Mouse (Mus musculus): ENCODE measurements around the gene Dus1l. TPM values are rescaled to one million over a fixed set of nuclear protein-coding genes. Genes with fewer than 3 reads are reported as not detected.
"Not testable (repeated sequence)": the region's sequence is repeated elsewhere in the genome, so short reads cannot be mapped to it uniquely, and the experiment has no call there.

The Dus1l gene
- total RNA-seq, 2 experiments from 2014 or later, result 34.0 to 37.5 TPM

DNA sequence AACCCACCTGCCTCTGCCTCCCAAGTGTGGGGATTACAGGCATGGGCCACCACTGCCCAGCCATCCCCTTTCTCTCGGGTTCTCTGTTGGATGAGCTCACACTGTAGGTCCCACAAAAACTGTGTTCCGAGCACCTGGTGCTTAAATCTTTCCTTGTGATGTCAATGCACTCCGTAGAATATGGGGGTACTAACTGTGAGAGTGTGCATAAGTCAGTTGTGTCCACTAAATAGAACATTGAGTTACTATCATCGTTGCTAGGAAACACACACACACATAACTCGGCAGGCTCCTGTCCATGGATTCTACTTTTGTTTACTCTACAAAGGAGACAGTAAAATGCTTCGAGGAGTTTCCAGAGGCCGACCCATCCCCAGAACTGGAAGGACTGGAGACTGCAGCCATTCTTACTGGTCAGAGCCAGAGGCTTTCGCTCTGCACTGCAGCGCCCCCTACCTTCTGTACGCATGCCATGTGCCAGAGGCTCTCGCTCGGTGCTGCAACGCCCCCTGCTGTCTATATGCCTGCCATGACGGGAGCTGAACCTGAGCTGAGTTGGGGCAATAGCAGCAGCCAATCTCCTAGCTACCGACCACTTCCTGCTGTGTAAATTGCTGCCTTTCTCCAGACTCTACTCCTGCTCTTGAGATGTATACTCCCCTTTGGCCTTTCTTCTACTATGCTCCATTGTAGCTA lies 20.3 kb downstream of the Dus1l start:
- DNase-seq, result peak; percentile 99

DNA sequence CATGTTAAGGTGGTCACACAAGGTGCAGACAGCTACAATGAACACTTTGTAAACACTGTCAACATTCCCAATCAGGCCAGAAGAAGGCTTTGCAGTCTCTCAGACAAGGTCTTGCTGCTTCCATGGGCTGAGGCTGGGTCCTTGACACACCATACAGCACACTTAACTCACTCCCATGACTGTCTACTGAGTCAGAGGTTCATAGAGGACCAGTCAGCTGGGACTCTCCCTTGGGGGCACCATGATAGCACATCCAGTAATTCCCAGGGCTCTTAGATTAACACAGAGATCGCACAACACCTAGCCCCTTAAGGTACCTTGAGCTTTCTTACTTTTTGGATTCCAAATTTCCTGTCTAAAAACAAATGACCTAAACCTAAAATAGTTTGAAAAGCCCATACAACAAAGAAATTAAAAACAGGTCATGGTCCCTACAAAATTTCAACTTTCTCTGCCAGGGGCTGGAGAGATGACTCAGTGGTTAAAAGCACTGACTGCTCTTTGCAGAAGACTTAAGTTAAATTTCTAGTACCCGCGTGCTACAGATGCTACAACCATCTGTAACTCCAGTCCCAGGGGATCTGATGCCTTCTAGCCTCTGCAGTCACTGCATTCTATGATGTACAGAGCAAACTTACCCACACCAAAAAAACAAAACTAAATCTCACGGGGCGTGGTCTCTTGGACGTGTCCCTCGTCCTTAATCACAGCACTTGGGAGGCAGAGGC lies 22.6 kb downstream of the Dus1l start:
- DNase-seq, result no peak

DNA sequence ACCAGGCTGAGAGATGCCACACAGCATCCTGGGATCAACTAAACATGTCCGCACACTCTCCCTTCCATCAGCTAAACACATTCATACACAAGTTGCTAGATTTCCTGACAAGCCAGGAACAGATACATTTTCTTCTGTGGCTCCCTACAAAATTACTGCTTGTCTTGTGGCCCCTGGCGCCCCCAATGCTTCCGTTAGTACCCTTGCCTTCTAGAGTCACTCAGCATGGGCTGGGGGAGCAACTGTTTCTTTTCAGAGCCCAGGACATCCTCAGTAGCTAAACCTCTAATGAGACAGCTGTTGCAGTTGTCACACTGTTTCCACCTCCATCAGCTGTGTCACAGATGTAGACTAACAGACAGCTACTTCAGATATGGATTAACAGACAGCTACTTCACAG lies 23.5 kb downstream of the Dus1l start:
- no peak for DNase-seq

DNA sequence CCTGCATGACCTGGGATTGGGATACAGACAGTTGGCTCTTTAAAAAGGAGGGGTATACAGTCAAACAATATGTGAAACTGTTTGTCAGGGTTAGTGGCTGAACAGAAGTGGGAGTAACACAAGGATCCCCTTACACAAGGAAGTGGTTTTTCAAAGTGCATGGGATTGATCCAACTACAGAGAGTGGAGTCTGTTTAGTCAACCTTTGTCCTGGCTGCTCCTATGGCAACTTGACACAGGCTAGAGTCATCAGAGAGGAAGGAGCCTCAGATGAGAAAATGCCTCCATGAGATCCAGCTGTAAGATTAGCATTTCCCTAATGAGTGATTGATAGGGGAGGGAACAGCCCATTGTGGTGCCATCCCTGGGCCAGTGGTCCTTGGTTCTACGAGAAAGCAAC lies 28.0 kb downstream of the Dus1l start:
- DNase-seq, result no peak

DNA sequence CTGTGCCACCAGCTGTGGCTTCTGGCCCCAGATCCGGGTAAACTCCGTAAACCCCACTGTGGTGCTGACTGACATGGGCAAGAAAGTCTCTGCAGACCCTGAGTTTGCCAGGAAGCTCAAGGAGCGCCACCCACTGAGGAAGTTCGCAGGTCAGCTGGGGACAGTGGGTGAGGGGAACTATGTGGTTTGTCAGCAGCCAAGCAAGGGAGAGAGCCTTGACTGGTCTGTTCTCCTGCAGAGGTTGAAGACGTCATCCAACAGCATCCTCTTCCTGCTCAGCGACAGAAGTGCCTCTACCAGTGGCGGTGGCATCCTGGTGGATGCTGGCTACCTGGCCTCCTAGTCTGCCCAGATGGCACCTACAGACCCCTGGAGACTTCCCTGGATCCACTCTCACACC lies 29.2 kb downstream of the Dus1l start:
- DNase-seq, result not testable (repeated sequence)

DNA sequence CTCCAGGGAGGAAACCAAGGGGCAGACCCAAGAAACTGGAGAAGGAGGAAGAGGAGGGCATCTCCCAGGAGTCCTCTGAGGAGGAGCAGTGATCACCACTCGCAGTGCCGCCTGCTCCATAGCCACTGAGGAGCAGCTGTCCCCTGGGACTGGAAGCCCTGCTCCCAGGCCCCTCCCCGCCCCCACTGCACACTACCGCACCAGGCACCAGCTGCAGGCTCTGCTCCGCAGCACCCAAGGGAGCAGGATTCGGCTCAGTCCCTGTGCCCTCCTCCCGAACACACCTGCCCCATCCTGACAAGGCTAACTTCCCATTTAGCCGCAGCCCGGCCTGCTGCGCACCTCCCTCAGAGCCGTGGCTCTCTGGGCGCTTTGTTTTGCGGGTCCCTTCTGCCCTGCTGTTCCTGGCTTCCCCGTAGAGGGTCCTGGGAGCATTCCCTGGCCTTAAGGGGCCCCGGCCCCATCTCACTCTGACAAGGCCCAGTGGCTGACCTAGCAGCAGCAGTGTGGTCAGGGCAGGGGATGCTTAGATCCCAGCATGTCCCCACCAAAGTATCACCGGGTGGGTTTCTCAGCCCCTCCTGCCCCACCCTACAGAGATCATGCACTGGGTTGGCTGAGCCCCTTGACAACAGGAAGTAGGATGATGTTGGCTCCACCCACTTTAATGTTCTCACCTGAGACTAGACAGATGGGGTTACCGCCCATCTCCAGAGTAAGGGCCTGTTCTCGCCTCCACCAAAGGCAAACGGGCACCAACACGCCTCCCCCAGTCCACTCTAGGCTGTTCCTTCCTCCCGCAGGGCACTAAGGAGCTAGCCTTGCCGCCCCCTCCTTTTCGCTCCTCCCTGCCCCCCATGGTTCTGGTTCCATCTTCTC lies 32.8 kb downstream of the Dus1l start:
- DNase-seq, result not testable (repeated sequence)

DNA sequence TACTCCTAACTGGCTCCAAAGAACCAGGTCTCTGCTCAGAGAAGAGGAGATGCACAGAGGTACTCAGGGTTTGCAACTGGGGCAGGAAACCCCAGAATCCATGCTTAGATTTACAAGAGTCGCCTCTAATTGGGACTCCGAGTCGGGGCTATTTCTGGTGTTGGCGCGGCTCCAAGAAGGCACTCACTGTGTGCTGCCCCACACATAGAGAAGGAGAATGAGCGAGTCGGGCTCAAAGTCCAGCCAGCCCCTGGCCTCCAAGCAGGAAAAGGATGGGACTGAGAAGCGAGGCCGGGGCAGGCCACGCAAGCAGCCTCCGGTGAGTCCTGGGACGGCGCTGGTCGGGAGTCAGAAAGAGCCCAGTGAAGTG lies 33.5 kb downstream of the Dus1l start, which contains the start of gene Hmga1b:
Hmga1b (plus strand) TSS at position 123 of the 370 bp plus-strand sequence.
- not testable (repeated sequence) for DNase-seq

DNA sequence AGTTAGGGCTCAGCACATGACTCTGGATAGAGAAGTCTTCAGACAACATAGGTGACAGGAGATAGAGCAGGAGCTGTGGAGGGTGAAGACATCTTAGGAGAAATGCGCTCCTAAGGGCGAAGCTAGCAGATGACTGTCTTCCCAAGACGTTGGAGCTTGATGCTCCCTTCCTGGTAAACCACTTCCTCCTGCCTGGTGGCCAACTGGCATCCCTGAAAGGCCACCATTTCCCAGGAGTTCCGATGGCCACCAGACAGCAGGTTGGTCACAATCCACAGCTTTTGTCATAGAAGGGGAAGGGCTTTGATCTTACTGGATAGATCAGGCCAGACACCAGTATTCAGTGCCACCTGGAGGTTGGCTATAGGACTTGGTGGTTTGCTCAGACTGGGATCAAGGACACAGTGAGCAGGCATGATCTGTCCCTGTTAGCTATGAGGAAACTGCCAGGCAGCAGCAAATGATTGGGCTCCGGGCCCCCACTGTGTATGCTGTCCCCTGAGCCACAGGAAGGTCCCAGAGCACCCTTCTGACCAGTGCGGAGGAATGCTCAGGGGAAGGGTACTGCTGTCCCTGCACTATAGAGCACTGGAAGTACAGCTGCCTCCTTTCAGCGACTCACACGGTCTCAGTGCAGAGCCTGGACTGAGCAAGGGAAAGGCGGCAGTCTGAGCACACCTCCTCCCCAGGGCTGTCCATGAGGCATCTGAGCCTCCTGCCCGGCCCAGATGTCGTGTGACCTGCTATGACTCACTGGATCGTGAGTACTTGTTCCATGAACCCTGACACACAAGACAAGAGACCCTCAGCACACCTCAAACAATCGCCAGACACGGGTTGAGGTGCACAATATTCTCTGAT lies 34.2 kb downstream of the Dus1l start:
- no peak for DNase-seq

DNA sequence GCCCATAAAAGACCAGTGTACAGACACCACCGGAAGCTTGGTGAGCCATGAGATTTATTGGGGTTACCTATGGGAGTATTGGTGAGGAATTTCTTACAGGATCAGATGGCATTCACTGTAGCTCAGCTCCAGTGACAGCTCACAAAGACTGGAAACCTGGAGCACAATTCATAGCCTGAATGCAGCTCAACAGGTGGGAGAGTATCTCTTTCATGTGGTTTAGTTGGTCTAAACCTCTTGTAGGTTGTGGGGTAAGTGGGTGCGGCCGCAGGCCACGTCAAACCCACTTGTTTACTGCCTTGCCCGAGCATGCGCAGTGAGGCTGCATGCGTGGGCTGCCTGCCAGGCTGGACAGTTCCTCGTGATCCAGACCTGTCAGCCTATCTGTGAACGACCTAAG lies 36.0 kb downstream of the Dus1l start:
- DNase-seq, result no peak

DNA sequence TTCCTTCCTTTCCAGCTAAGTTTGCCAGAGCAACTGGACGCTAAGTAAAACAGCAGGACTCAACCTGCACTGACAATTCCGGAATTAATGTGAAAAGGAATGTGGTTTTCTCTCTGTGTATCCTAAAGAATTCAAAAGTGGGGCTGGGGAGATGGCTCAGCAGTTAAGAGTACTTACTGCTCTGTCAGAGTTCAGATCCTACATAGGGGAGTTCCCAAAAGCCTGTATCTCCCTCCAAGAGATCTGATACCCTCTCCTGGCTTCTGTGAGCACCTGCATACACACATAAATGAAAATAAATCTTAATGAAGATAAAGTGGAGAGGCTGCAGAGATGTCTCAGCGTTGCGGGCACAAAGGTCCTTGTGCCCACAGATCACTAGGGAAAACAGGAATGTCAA lies 44.6 kb downstream of the Dus1l start:
- DNase-seq, result no peak

DNA sequence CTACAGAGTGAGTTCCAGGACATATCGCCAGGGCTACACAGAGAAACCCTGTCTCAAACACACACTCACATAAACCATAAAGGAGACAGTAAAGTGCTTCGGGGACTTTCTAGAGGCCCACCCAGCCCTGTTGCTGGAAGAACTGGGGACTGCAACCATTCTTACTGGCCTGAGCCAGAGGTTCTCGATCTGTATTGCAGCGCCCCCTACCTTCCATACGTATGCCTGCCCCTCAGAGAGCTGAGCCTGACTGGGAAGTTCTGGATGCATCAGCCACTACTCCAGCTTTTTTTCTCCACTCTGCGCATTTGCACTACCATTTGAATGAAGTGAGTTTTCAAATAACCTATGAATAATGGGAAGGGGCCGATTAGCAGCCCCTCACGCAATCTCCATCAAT lies 46.8 kb downstream of the Dus1l start:
- peak; percentile 28 for DNase-seq

DNA sequence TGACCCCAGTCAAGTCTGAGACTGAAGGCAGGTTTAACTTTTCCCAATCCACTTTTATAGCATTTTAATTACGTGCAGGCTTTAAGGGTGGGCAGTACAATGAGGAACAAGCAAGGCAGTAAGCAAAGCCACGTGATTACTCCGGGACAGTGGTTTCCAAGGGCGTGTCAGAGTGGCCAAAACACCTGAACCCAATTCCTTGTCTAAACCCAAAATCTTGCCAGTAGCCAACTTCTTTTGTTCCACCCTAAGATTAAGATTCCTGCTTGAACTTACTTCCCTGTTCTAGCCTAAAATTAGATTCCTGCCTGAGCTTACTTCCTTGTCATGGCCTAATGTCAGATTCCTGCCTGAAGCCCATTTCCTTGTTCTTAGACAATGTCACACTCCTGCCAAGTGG lies 48.2 kb downstream of the Dus1l start:
- no peak for DNase-seq

DNA sequence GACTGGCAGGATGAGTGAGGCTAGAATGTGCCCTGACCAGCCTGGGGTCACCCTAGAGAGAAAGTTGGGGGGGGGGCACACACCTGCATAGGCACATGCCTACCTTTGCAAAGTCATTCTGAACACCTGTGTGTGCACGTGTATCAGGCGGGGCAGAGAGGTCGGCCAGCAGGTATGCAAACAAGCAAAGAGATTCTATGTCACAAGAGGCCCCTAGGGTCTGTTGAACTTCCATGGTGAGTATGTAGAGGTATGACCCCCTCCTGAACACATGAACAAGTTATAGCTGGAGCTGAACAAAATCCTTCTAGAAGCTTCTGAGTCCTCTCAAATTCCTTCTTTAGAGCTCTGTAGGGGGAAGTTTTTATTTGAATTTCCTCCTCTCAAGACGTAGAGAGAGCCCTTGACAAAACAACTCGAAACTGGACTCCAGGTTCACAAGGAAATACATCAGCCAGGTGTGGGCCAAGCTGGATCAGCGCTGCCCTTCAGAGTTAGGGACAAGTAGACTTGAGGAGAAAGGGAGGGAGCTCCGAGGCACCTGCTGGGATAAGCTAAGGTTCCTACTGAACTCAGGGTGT lies 52.0 kb downstream of the Dus1l start:
- DNase-seq, result no peak

DNA sequence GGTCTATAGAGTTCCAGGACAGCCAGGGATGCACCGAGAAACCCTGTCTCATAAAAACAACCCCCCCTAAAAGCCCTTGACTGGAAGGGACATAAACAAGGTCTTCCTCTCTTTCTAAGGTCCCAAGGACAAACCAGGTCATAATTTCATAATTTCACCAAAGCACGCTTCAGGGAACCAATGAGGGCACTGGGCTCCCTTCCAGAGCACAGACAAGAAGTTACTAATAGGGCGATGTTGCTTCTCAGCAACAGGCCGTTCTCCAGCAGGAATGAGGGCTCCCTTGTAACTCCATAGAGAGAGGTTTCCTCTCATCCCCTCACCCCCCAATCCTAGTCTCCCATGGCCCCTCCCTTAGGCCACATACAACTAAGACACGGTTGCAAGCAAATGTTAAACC lies 55.2 kb downstream of the Dus1l start:
- DNase-seq, result no peak

Other genes with a start within 250 kb of the Dus1l start
- 10 to 100 TPM; 76.5 to 82.6 TPM for gene Mcrip1, start 246.7 kb downstream of the Dus1l start, total RNA-seq (2021)
- under 1 TPM in 1 of 2 experiments, not detected in 1; 0.83 TPM for gene Ppp1r27, start 245.3 kb downstream of the Dus1l start, total RNA-seq (2021)
- gene P4hb, start 223.2 kb downstream of the Dus1l start, total RNA-seq (2021), result 100 to 1,000 TPM; 353 to 365 TPM
- 100 to 1,000 TPM; 296 to 308 TPM for gene Arhgdia, start 214.8 kb downstream of the Dus1l start, total RNA-seq (2021)
- gene Alyref, start 198.0 kb downstream of the Dus1l start, total RNA-seq (2021), result 100 to 1,000 TPM; 134 TPM
- 100 to 1,000 TPM; 117 to 118 TPM for gene Anapc11, start 198.0 kb downstream of the Dus1l start, total RNA-seq (2021)
- 1 to 10 TPM; 2.4 to 2.5 TPM for gene Npb, start 187.9 kb downstream of the Dus1l start, total RNA-seq (2021)
- 10 to 100 TPM; 56.8 to 58.1 TPM for gene Pcyt2, start 178.5 kb downstream of the Dus1l start, total RNA-seq (2021)
- gene Sirt7, start 171.2 kb downstream of the Dus1l start, total RNA-seq (2021), result 10 to 100 TPM; 10.2 to 11.7 TPM
- 10 to 100 TPM; 23.4 to 25.8 TPM for gene Mafg, start 162.8 kb downstream of the Dus1l start, total RNA-seq (2021)
- 1 to 10 TPM; 7.9 to 8.0 TPM for gene Pycr1, start 152.6 kb downstream of the Dus1l start, total RNA-seq (2021)
- gene Myadml2, start 148.2 kb downstream of the Dus1l start, total RNA-seq (2021), result 10 to 100 TPM; 26.3 to 28.1 TPM
- gene Notum, start 135.2 kb downstream of the Dus1l start, total RNA-seq (2021), result under 1 TPM; 0.16 to 0.26 TPM
- 10 to 100 TPM; 62.7 to 64.0 TPM for gene Aspscr1, start 123.4 kb downstream of the Dus1l start, total RNA-seq (2021)
- 10 to 100 TPM; 39.5 to 41.8 TPM for gene Cenpx, start 82.7 kb downstream of the Dus1l start, total RNA-seq (2021)
- 10 to 100 TPM; 11.0 to 11.3 TPM for gene Lrrc45, start 82.5 kb downstream of the Dus1l start, total RNA-seq (2021)
- 1 to 10 TPM; 1.5 to 1.8 TPM for gene Rac3, start 74.9 kb downstream of the Dus1l start, total RNA-seq (2021)
- gene Dcxr, start 69.1 kb downstream of the Dus1l start, total RNA-seq (2021), result 1 to 10 TPM; 3.6 to 4.5 TPM
- gene Cbr2, start 64.3 kb downstream of the Dus1l start, total RNA-seq (2021), result 1 to 10 TPM; 3.0 to 3.9 TPM
- 10 to 100 TPM; 37.1 to 47.2 TPM for gene Hmga1b, start 33.6 kb downstream of the Dus1l start, total RNA-seq (2021)
- gene Rfng, start 12.2 kb downstream of the Dus1l start, total RNA-seq (2021), result 10 to 100 TPM; 13.2 to 13.3 TPM
- 10 to 100 TPM; 73.0 to 78.0 TPM for gene Gps1, start 12.1 kb downstream of the Dus1l start, total RNA-seq (2021)
- 10 to 100 TPM; 59.3 to 63.9 TPM for gene Fasn, start 28.1 kb upstream of the Dus1l start, total RNA-seq (2021)
- gene Ccdc57, start 136.5 kb upstream of the Dus1l start, total RNA-seq (2021), result 1 to 10 TPM; 2.1 to 2.4 TPM
- gene Slc16a3, start 152.1 kb upstream of the Dus1l start, total RNA-seq (2021), result 10 to 100 TPM; 13.3 to 22.8 TPM
- gene Csnk1d, start 194.9 kb upstream of the Dus1l start, total RNA-seq (2021), result 10 to 100 TPM; 84.4 to 91.9 TPM
- gene Cd7, start 243.0 kb upstream of the Dus1l start, total RNA-seq (2021), result under 1 TPM in 1 of 2 experiments, not detected in 1; 0.29 TPM